Mouse (Mus musculus): ENCODE measurements at regions not wholly inside any gene's neighbourhood (a gene's known extent, or its start where the extent isn't known, plus 50 kb on each side); places are given as distances from the start of the nearest gene placed in this dataset.

DNA sequence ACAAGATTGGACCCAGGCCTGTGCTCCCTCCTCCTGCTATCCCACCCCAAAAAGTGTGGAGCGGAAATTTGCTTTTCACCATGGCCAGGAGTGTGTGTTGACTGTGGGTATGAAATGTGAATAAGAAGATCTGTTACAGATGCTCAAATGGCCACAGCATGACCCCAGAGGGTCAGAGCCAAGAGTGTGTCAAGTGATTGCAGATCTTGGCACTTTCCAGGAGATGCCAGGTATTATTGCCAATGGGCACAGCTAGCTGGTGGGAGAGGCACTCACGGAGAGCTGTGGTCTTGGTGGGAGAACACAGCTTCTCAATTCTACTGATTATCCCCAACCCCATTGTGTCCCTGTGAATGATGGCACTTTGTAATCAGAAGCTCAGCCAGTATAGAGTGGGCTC is 62.7 kb downstream of the Smim20 start:
- no peak for DNase-seq (ENCODE audit: low read depth)

DNA sequence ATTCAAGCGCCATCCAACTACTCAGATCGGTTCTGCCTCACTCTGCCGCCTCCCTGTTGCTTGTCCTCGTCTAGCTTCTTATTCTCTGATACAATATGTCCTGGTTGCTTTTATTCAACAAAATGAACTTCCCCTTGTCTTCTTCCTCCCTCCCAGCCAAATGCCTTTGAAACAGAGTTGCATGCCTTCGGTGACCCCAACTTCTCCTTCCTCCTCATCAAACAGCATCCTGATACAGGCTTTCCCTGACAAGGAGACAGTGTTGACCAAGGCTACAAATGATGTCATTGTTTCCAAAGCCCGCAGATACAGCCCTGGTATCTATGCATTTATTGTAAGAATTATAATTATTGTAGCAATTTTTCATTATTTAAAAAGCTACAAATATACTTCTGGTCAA is 69.8 kb downstream of the Smim20 start:
- no peak for DNase-seq (ENCODE audit: low read depth)

DNA sequence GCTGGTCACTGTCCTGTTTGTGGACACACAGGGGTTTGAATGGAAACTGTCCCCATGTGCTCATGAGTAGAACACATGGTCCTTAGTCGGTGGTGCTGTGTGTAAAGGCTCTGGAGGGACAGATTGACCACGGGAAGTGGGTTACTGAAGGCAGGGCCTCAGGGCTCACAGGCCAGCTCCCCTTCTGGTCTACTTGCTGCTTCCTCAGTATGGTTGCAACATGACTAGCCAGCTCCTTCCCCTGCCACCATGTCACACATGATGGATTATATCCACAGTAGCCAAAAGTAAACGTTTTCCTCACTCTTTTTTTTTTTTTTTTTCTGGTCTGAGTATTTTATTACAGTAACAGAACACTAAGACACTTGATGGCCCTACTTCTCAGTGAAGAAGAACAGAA is 70.9 kb downstream of the Smim20 start:
- DNase-seq (ENCODE audit: low read depth): no peak

DNA sequence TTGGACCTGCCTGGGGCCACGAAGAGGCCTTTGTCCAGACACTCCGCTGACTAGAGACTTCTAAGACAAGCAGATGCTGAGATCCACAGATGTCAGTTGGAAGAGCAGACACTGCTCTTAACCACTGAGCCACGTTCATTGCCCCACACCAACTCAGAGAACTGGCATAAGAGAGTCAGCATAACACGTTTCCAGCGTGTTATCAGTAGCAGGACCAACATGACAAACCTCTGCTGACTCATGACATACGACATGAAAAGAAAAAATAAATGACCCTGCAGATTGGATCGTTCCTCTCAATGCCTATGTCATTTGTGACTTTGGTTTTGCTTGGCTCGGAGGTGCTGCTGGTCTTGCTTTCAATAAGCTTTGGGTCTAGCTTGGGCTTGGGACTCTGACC is 78.3 kb downstream of the Smim20 start:
- DNase-seq (ENCODE audit: low read depth): no peak

DNA sequence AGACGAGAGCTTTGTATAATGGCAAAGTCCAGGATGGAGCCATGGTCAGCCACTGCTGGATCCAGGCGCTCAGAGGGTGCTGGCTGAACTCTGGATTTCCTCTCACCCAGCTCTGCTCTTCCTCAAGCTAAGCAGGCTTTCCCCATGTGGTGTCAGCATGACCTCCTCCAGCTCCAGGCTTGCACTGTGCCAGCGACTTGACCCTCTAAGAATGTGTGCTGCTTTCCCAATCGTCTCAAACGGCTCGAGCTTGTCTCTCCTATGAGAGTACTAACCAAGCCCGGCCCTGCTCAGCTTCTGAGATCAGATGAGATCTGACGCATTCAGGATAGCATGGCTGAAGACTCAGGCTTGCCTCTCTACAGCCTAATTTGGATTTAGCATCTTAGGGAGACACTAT is 79.1 kb downstream of the Smim20 start:
- no peak for DNase-seq (ENCODE audit: low read depth)

DNA sequence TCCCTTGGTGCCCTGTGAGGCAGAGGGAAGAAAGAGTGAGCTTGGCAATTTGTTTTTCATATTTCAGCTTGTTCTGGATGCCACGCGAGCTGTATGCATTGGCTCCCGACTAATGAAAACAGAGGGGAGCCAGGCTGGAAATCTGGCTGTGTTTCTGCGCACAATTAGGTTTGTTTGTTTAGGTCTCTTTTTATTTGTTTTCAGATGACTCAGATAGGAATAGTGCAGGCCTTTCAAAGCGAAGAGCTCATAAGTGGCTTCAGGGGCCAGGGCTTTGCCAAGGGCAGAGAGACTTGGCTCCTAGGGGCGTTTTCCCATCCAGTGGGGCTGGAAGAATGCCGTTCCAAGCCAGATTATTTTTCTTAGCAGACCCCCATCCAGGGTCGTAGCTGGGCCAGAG is 79.9 kb downstream of the Smim20 start:
- no peak for DNase-seq (ENCODE audit: low read depth)

DNA sequence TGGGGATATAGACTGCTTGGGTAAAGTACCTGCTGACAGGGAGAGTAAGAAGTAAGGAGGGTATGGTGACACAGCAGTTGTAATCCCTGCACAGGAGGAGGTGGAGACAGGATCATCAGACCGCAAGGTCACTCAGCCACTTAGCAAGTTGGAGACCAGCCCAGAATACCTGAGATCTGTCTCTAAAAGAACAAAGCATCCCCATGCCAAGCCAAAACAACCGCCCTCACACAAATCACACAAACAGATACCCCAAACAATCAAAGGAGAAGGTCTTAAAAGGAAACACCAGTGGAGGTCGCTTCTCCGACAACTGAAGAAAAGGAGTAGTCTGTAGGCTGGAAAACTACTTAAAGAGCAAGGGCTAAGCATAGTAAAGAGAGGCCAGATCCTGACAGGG is 86.0 kb downstream of the Smim20 start:
- DNase-seq (ENCODE audit: low read depth): no peak

DNA sequence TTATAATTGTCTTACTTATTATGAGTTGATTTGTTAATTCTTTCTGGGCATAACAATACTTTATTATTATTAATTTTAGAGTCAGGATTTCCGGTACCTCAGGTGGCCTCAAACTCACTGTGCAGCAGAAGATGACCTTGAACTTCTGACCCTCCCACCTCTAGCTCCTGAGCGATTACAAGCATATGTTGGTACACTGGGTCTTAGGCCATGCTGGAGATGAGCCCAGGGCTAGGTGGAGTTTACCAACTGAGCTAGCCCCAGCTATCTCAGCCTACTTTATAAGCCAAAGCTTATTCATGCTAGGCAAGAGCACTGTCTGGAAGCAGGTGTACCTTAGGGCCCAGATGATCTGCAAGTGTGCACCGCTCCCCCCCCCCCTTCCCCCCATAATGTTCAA is 87.4 kb downstream of the Smim20 start:
- DNase-seq (ENCODE audit: low read depth): no peak

DNA sequence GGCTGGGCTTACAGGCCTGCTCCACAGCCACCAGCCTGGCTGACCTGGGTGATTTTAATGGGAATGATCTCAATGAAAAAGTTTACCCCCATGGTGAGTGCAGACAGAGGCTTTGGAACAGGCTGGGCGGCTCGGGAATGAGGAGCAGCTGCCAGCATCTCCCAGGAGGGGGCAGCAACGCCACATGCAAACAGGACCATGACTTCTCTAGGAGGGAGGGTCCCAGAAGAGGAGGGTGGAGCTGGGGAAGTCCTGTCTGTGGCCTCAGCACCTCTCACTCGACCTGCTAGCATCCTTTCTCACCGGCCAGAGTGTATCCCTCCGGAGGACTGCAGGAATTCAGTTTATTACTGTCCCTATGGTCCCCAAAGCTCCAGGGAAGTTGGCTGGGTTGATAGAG is 88.2 kb downstream of the Smim20 start:
- peak; percentile 14 for DNase-seq (ENCODE audit: low read depth)

DNA sequence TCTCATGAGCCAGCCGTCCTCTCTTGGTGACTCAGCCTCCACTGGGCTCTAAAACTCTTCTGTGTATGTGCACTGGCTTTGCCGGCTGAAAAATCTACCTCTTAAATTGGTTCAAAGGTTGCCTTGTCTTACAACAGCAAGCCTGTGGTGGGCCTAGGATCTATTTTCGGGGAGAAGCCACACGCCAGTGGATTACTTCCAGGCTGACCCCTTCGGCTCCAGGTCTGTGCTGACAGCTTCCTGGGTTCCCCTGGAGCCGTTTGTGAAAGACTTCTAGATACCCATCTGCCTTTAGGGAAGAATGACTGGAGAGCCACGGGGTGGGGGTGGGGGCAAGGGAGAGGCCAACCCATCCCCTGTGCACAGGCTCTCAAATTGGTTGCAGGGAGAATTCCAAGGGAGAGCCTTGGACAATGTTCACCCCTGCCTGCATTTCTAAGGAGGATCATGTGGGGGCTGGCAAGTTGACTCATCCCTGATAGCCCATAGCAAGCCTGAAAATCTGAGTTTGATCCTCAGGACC is 90.3 kb downstream of the Smim20 start:
- no peak for DNase-seq (ENCODE audit: low read depth)

DNA sequence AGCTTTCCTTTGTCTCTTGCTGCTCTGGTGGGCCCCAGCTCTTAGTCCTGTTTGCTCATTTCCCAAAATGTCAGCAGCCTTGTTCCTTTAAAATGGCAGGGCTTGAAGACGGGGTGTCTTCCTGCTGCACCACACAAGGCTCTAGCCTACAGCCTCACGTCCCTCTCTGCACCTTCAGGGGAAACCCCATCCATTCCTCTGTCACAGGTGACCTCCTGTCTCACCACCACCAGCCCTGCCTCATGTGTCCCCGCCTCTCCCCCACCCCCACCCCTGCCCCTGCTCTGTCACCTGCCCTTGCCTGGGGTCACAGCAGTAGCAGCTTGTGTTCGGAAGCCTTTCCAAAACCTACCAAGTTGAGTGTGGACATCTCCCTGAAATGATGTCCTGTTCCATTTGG is 91.3 kb downstream of the Smim20 start:
- no peak for DNase-seq (ENCODE audit: low read depth)

DNA sequence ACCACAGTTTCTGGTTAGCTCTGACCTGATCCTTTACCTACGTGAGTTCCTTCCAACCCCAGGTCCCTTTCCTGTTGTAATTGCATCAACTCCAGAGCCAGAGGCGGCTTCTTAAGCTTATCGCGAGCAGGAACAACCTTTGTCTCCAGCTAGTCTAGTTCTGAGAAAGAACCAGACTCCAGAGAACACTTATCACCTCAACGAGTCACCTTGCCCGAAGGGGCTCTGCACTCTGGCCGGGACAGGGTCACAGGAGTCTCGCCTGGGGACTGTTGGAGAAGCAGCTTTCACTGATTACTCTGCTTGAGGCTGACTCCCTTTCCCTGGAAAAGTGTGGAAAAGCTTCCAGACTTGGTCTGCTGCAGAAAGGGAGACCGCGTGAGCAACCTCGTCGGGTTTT is 93.0 kb downstream of the Smim20 start:
- DNase-seq (ENCODE audit: low read depth): no peak

DNA sequence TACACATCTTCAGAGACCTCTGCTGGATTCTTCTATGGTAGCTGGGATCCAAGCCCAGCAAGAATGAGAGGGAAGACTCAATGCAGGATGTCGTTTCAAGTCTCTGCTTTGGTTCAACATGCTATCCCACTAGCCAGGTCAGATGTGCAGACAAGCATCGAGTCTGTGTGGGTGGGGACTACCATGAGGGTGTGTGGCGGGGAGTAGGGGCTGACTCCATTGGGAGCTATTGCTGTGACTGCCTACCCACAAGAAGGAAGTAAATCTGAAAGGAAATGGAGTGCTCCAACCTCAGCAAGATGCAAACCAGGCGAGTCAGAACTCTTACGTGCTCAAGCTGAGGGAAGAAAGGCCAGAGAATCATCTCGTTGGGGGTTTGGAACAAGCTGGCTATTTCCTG is 94.4 kb downstream of the Smim20 start:
- DNase-seq (ENCODE audit: low read depth): no peak

DNA sequence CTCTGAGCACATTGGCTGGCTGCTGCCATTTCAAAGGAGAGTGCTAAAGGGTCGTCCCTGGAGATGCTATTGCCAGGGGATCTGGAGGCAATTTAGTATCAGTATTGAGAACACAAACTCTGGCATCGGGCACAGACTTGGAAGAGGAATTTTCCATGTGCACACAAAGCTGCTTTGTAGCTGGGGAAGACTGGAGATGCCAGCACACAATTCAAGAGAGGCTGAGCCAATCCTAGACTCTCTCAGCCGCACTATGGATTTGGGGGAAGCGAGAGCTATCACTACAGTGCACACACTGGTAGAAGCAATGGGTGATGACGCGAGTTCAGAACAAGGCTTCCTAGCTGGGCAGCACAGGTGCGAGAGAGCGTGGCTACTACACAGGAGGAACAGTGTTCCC is 97.0 kb downstream of the Smim20 start:
- no peak for DNase-seq (ENCODE audit: low read depth)

DNA sequence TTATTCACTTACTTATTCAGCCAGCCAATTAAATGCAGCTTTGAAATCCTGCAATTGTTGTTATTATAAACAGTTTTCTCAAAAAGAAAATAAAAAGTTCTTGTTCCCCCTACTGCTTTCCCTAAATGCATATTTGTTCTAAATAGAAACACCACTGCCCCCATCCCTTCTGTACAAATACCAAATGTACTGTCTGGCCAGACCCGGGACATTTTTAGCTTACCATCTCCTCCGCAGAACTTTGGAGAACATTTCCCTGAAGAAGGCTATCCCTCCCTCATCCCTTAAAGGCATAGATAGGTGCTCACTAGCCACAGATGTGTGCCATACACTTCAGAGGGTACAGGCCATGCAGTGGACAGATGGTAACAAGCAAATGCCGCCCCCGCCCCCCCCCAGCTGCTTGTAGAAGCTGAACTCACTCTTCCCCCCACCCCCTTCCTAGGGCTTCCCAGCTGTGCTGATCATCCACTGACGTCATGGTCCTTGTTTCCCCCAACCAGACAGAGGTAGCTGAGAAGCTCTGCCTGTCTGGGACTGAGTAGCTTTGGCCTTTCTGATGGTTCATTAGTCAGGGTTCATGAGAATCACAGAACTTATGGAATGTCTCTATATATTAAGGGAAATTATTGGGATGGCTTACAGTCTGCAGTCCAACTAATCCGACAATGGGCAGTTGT is 98.9 kb upstream of the Rbpj start:
- no peak for DNase-seq (ENCODE audit: low read depth)

DNA sequence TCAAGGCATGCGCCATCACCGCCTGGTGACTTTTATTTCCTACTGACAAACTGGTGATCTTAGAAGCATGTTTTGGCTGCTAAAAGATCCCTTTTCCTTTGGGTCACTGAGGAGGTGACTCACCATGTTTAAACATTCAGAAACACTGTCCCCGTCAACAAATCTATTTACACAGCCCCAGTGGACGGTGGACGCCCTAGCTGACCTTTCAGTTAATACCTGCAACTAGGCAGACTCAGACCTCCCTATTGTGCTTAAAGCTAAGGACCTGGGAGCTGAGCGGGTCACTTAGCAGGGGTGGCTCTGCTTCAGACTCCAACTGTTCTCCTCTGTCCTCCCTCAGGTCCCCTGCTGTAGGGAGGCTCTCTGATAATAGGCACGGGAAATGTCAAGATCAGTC is 95.7 kb upstream of the Rbpj start:
- DNase-seq (ENCODE audit: low read depth): no peak

DNA sequence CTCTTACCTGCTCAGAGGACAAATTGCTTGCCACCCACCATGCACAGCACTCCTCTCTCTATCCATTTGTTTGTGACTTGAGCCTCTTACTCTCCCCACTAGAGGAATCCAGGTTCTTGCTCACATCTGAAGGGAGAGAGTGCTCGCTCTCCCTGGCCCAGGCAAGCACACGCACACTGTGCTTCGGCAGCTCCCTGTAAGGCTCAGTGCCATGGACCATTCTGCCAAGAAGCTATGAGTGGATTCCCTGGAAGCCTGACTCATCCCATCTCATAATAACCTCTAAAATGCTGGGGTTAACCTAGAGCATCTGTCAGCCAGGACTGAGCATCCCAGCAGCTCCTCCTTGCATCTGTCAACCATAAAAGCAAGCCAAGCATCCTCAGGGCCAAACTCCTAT is 94.3 kb upstream of the Rbpj start:
- DNase-seq (ENCODE audit: low read depth): no peak

DNA sequence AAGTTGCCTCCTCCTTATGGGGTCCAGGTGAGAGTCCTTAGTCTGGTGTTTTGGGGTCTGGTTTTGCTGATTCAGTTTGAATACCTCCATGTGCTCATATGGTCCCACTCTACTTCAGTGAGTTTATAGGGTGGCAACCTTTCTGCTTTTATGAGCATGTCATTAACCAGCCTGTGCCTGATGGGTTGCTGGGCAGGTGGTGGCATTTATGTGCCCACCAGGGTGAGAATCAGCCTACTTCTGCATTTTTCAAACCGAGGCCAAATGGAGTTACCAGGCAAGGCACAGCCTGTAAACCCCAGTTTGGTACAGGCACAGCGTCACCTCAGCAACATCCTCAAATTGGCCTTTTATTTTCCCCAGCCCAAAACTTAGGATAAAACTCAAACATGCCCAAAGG is 92.6 kb upstream of the Rbpj start:
- DNase-seq (ENCODE audit: low read depth): no peak

DNA sequence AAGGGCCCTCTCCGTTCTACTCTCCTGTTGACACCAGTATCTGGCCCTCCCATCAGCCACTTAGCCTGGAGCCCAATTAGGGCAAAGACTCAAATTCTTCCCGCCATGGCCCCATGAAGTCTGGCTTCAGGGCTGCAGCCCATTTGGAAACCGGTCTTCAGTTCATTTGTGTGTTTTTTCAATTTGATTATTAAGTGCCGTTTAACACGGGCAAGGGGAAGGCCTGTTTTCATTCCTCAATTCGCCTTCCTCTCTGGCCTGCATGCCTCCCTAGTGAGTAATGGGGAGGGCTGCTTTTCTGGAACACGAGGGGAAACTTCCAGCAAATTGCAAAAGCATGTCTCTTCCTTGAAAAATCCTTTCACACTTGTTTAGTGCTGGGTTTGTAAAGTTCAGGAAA is 89.1 kb upstream of the Rbpj start:
- no peak for DNase-seq (ENCODE audit: low read depth)

DNA sequence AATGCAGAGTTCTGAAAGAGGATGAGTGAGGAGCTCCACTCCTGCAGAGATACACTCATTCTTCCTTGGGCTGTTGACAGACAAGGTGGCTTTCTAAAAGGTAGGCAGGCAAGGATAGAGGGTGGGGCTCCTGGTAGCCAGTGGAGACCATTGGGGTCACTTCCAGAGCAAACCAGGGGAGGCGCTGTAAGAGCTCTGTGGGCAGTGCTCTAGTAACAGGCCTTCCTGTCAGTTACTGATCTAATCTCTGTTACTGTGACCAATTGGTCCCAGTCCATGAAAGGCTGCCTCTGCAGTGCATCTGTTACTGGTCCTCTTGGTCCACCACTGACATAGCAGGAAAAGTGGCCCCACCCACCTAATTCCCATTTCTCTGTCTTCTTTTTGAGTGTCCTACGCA is 88.3 kb upstream of the Rbpj start:
- no peak for DNase-seq (ENCODE audit: low read depth)

DNA sequence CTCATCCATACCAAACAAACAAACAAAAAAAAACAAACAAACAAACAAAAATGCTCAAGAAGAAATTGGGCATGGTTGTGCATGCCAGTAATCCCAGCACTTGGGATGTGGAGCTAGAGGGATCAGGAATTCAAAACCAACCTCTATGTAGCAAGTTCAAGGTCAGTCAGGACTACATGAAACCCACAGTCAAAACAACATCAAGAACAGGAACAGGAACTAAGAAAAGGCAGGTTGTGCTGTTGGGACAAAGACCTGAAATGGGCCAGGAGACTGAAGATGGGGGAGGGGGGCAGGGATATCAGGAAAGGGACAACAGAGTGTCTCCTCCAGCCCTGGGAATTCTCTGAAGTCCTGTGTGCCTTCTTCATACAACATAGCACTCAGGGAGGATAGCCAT is 87.8 kb upstream of the Rbpj start:
- DNase-seq (ENCODE audit: low read depth): no peak

DNA sequence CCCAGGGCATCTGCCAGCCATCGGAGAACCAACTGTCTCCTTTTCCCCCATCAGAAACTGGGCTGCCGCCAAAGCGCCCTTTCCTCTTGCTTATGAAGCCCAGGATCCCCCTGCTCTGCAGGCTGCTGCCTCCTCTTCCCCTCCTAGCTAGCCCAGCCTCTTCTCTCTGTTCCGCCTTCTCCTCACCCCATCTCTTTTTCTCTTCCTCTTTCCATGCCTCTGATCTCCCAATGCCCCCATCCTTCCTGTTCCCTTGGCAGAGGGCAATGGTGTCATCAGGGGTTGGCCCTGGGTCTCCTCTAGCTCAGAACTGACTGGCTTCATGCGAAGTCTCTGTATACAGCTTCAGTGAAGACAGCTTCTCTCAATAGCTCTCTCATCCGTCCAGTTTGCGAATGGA is 87.4 kb upstream of the Rbpj start:
- no peak for DNase-seq (ENCODE audit: low read depth)

DNA sequence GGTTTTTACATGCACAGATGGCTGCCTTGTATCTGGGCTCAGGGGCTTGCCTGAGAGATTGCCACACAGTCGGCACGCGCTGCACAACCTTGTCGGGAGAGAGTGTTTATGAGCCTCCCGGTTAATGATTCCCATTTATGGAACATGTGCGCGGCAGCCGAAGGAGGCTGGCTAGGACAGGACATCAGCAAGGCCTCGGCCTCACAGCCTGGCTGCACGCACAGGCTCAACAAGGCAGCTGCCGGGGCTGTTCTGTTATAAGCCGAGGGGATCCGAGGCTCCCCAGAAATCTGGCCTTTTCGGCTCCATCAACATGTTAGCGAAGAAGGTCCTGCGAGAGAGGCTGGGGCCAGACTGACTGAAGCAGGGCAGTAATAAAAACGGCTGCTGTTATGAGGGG is 86.3 kb upstream of the Rbpj start:
- DNase-seq (ENCODE audit: low read depth): no peak

DNA sequence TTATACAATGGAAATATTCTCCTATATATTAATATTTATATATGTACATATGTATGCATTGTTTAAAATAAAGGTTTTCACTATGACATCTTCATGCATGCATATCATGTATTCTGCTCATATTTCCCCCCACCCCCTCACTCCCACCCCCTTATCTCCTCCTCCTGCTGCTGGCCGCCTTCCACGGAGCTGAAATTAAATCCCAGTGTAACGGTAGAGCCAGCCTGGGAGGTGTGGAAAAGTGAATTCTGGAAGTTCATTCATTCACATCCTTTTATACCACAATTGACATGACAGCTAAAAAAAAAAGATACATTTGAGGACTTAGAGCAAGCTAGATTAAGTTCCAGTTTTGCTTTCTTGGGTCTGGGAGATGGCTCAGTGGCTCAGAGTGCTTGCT is 85.7 kb upstream of the Rbpj start:
- DNase-seq (ENCODE audit: low read depth): no peak

All from c-Kit-positive CD71-positive TER-119-negative erythroid progenitor cells, embryonic 14.5 days (primary cell).